Mouse (Mus musculus): ENCODE results near the gene Frmd4a. TPM values are rescaled to one million over a fixed set of nuclear protein-coding genes. Genes with fewer than 3 reads are reported as not detected.
A peak's percentile ranks its signal among the peaks of the same experiment; 100 is the strongest.

The Frmd4a gene
- polyA plus RNA-seq, 1 experiment from 2014 or later: 35.9 TPM

- Histone ChIP-seq H3K9me3 (replicated peaks) (no peaks in the 10 kb centered on the region), H3K4me1 (peaks cover 36% of the 10 kb centered on the region), H3K27ac (no peak overlapping the region), H3K4me2 (no peak overlapping the region), H3K4me3 (replicated peaks) (no peak overlapping the region), H3K27me3 (no peaks in the 10 kb centered on the region), H3K36me3 (no peaks in the 10 kb centered on the region), H3K9ac (no peak overlapping the region)
- ATAC-seq (replicated peaks; ENCODE audit: low FRiP score): no peak
- 78% methylated on average over 3 of the region's 3 CpGs for WGBS
Observed at GRCm38 (mm10) chr2:4444740-4445139, 427.2 kb downstream of the Frmd4a start.

- Histone ChIP-seq H3K36me3 (no peaks in the 10 kb centered on the region), H3K4me2 (no peak overlapping the region), H3K4me3 (replicated peaks) (no peak overlapping the region), H3K4me1 (peaks cover 40% of the 10 kb centered on the region), H3K9ac (no peak overlapping the region), H3K9me3 (replicated peaks) (no peaks in the 10 kb centered on the region), H3K27me3 (no peaks in the 10 kb centered on the region), H3K27ac (0 out of 2 replicates have a peak overlapping the region, but pooled peaks have one; percentile 0)
- ATAC-seq (replicated peaks; ENCODE audit: low FRiP score): no peak
- 74% methylated on average over 10 of the region's 10 CpGs for WGBS
Observed at GRCm38 (mm10) chr2:4445629-4446400, 428.3 kb downstream of the Frmd4a start.

- H3K27ac ChIP-seq: peak overlapping the region; percentile 45; the same call in 1 of the 2 replicates
- no peak overlapping the region for H3K4me2 ChIP-seq
- ATAC-seq (replicated peaks; ENCODE audit: low FRiP score): peak; percentile 33; the same call in 1 of the 2 replicates
- no peak overlapping the region for H3K9ac ChIP-seq
- no peaks in the 10 kb centered on the region for H3K27me3 ChIP-seq
- no peak overlapping the region for H3K4me3 ChIP-seq (replicated peaks)
- no peaks in the 10 kb centered on the region for H3K36me3 ChIP-seq
- H3K9me3 ChIP-seq (replicated peaks): no peaks in the 10 kb centered on the region
- H3K4me1 ChIP-seq: peaks cover 44% of the 10 kb centered on the region
- WGBS: 52% methylated on average over 12 of the region's 12 CpGs
Observed at GRCm38 (mm10) chr2:4449860-4450480, 432.5 kb downstream of the Frmd4a start.

GRCm38 (mm10) chr2:4452590-4453400, 435.3 kb downstream of the Frmd4a start:
- Histone ChIP-seq H3K27ac (peak overlapping the region; percentile 55), H3K9me3 (replicated peaks) (no peaks in the 10 kb centered on the region), H3K4me1 (peaks cover 31% of the 10 kb centered on the region), H3K36me3 (no peaks in the 10 kb centered on the region), H3K4me3 (replicated peaks) (no peak overlapping the region), H3K4me2 (no peak overlapping the region), H3K9ac (no peak overlapping the region), H3K27me3 (no peaks in the 10 kb centered on the region)
- peak; percentile 57; the same call in 1 of the 2 replicates for ATAC-seq (replicated peaks; ENCODE audit: low FRiP score)
- 49% methylated on average over 12 of the region's 12 CpGs for WGBS

- no peak for ATAC-seq (replicated peaks; ENCODE audit: low FRiP score)
- no peak overlapping the region for H3K9ac ChIP-seq
Observed at GRCm38 (mm10) chr2:4455097-4456025, 437.8 kb downstream of the Frmd4a start.

GRCm38 (mm10) chr2:4460897-4461296, 443.4 kb downstream of the Frmd4a start:
- H3K4me2 ChIP-seq: no peak overlapping the region
- no peaks in the 10 kb centered on the region for H3K27me3 ChIP-seq
- H3K4me3 ChIP-seq (replicated peaks): no peak overlapping the region
- H3K9me3 ChIP-seq (replicated peaks): no peaks in the 10 kb centered on the region
- peaks cover 27% of the 10 kb centered on the region for H3K4me1 ChIP-seq
- H3K36me3 ChIP-seq: no peaks in the 10 kb centered on the region
- peak; percentile 41; the same call in 1 of the 2 replicates for ATAC-seq (replicated peaks; ENCODE audit: low FRiP score)
- H3K9ac ChIP-seq: no peak overlapping the region
- no peak overlapping the region; the same call in 1 of the 2 replicates for H3K27ac ChIP-seq
- WGBS: 57% methylated on average over 5 of the region's 5 CpGs

More at GRCm38 (mm10) chr2:4455097-4456025, 437.8 kb downstream of the Frmd4a start:
- 78% methylated on average over 11 of the region's 11 CpGs for WGBS
- no peaks in the 10 kb centered on the region for H3K36me3 ChIP-seq
- H3K9me3 ChIP-seq (replicated peaks): no peaks in the 10 kb centered on the region
- no peak overlapping the region for H3K4me2 ChIP-seq
- no peak overlapping the region for H3K27ac ChIP-seq
- H3K27me3 ChIP-seq: no peaks in the 10 kb centered on the region
- H3K4me3 ChIP-seq (replicated peaks): no peak overlapping the region
- peaks cover 26% of the 10 kb centered on the region for H3K4me1 ChIP-seq

- Histone ChIP-seq H3K36me3 (no peaks in the 10 kb centered on the region), H3K4me1 (peaks cover 27% of the 10 kb centered on the region), H3K4me3 (replicated peaks) (no peak overlapping the region), H3K27me3 (no peaks in the 10 kb centered on the region), H3K27ac (no peak overlapping the region), H3K9ac (no peak overlapping the region), H3K4me2 (no peak overlapping the region), H3K9me3 (replicated peaks) (no peaks in the 10 kb centered on the region)
- ATAC-seq (replicated peaks; ENCODE audit: low FRiP score): peak; percentile 43; the same call in 1 of the 2 replicates
- WGBS: 24% methylated on average over 2 of the region's 2 CpGs
Observed at GRCm38 (mm10) chr2:4461514-4461913, 444.0 kb downstream of the Frmd4a start.

GRCm38 (mm10) chr2:4462480-4462879, 445.0 kb downstream of the Frmd4a start:
- peak overlapping the region; percentile 19 for H3K4me2 ChIP-seq
- H3K4me1 ChIP-seq: peaks cover 27% of the 10 kb centered on the region
- H3K36me3 ChIP-seq: no peaks in the 10 kb centered on the region
- no peaks in the 10 kb centered on the region for H3K27me3 ChIP-seq
- ATAC-seq (replicated peaks; ENCODE audit: low FRiP score): no peak; the same call in 1 of the 2 replicates
- peak overlapping the region; percentile 4; the same call in 1 of the 2 replicates for H3K27ac ChIP-seq
- WGBS: 50% methylated on average over 11 of the region's 11 CpGs
- no peak overlapping the region for H3K9ac ChIP-seq
- no peaks in the 10 kb centered on the region for H3K9me3 ChIP-seq (replicated peaks)
- no peak overlapping the region for H3K4me3 ChIP-seq (replicated peaks)

GRCm38 (mm10) chr2:4466084-4466483, 448.6 kb downstream of the Frmd4a start:
- no peak overlapping the region for H3K4me3 ChIP-seq (replicated peaks)
- peaks cover 15% of the 10 kb centered on the region for H3K4me1 ChIP-seq
- 51% methylated on average over 3 of the region's 3 CpGs for WGBS
- H3K27ac ChIP-seq: no peak overlapping the region
- no peak overlapping the region for H3K9ac ChIP-seq
- peaks cover 11% of the 10 kb centered on the region; the same call in 1 of the 2 replicates for H3K9me3 ChIP-seq (replicated peaks)
- no peak overlapping the region for H3K4me2 ChIP-seq
- peaks cover 10% of the 10 kb centered on the region for H3K36me3 ChIP-seq
- no peaks in the 10 kb centered on the region for H3K27me3 ChIP-seq
- no peak for ATAC-seq (replicated peaks; ENCODE audit: low FRiP score)

- no peak for ATAC-seq (replicated peaks; ENCODE audit: low FRiP score)
- Histone ChIP-seq H3K4me2 (no peak overlapping the region), H3K9me3 (replicated peaks) (peaks cover 11% of the 10 kb centered on the region; the same call in 1 of the 2 replicates), H3K4me3 (replicated peaks) (no peak overlapping the region), H3K27me3 (no peaks in the 10 kb centered on the region), H3K27ac (no peak overlapping the region), H3K9ac (no peak overlapping the region), H3K4me1 (peaks cover 4% of the 10 kb centered on the region), H3K36me3 (peaks cover 10% of the 10 kb centered on the region)
- WGBS: 90% methylated on average over 7 of the region's 7 CpGs
Observed at GRCm38 (mm10) chr2:4467314-4467713, 449.8 kb downstream of the Frmd4a start.
